Mouse (Mus musculus): Measurements from ENCODE around the gene Nrip1.

GRCm38 (mm10) chr16:76416477-76416876 is 42.9 kb upstream of the Nrip1 start:
- TF ChIP-seq POLR2AphosphoS5 (IDR thresholded peaks at IDR 0.05; ENCODE audit: insufficient replicate concordance, low read depth, low read length) = no peak
- TF ChIP-seq CTCF (IDR thresholded peaks at IDR 0.05; ENCODE audit: low read depth, low read length) = no peak
- no peak for TF ChIP-seq TAL1 (conservative IDR thresholded peaks at IDR 0.05; ENCODE audit: low read depth, low read length)
- TF ChIP-seq GATA1 (IDR thresholded peaks at IDR 0.05; ENCODE audit: borderline replicate concordance, low read length) = no peak
- TF ChIP-seq GATA2 (IDR thresholded peaks at IDR 0.05; ENCODE audit: borderline replicate concordance, low read depth, low read length) = no peak
